ENCODE assay signal across 10 mouse cellular contexts in the genomic region with DNA sequence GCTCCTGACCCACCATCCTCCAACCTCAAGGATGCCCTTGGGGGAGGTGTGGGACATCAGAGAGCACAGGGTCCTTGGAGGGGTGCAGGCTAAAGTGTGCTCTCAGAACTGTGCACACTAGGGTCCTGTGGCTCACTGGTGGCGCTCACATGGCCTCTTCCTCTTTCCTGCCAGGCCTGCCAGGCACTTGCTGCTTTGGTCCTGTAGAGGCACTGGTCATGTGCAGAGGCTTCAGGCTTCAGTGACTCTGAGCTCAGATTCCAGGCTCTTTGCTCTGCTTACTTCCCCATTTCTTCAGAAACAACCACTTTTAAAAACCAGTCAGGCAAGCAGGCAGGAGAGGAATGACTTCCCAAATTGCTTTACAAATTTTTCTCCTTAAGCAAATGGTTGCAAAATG. TPM values are rescaled to one million over a fixed set of nuclear protein-coding genes. Genes with fewer than 3 reads are reported as not detected.
DNase-seq lines count a peak whose midpoint lies in the region; ATAC-seq lines count a peak whose summit lies in the region.
"Had no signal": no experiment of that assay in that cellular context is flagged by ENCODE, and none has a peak within 500 bp of the region (broad histone marks: within the 10 kb centered on the region; RNA-seq: fewer than 3 reads in every experiment).

No protein-coding gene starts in this region.

- H3K4me2 ChIP-seq in forebrain, embryonic 11.5 days (ENCODE audit: low read depth, low read length, severe bottlenecking) = no peak overlapping the region
- H3K4me2 ChIP-seq in forebrain, embryonic 15.5 days (replicated peaks) = no peak overlapping the region
- H3K4me2 ChIP-seq: hindbrain, embryonic 14.5 days had no signal

- no peaks in the 10 kb centered on the region for H3K36me3 ChIP-seq in forebrain, embryonic 11.5 days (ENCODE audit: control insufficient read depth, insufficient read depth, low read length)
- H3K36me3 ChIP-seq in forebrain, embryonic 15.5 days = no peaks in the 10 kb centered on the region
- no peaks in the 10 kb centered on the region for H3K36me3 ChIP-seq in megakaryocyte, embryonic 14.5 days (replicated peaks; ENCODE audit: low read length)

- 79% methylated on average over 1 of the region's 1 CpGs for WGBS in forebrain, embryonic 11.5 days
- WGBS in forebrain, embryonic 15.5 days = 80% methylated on average over 1 of the region's 1 CpGs

- no peak overlapping the region for H3K27ac ChIP-seq in forebrain, embryonic 11.5 days (ENCODE audit: low read depth, low read length)
- no peak overlapping the region for H3K27ac ChIP-seq in forebrain, embryonic 15.5 days (replicated peaks)
- H3K27ac ChIP-seq: hindbrain, embryonic 14.5 days had no signal

- DNase-seq in forebrain, embryonic 11.5 days (ENCODE audit: low spot score) = peak; percentile 37
- peak; percentile 28 to 54 for DNase-seq in kidney, postnatal 4 days
- no peak for DNase-seq in frontal cortex, postnatal 14 days (ENCODE audit: low spot score in 2 of 2)
- DNase-seq in embryo, embryonic 11 days = no peak
- DNase-seq in adrenal gland, postnatal 14 days = no peak
- DNase-seq: cerebellum, adult 9-10 months had no signal

- H3K4me3 ChIP-seq in forebrain, embryonic 11.5 days (ENCODE audit: low read depth, low read length) = no peak overlapping the region
- H3K4me3 ChIP-seq in forebrain, embryonic 15.5 days = no peak overlapping the region
- H3K4me3 ChIP-seq in megakaryocyte, embryonic 14.5 days (replicated peaks) = peak overlapping the region; percentile 43

- H3K4me1 ChIP-seq in forebrain, embryonic 11.5 days (replicated peaks; ENCODE audit: control insufficient read depth, insufficient read depth, low read length) = no peaks in the 10 kb centered on the region
- no peaks in the 10 kb centered on the region for H3K4me1 ChIP-seq in forebrain, embryonic 15.5 days
- H3K4me1 ChIP-seq in megakaryocyte, embryonic 14.5 days = peaks cover 11% of the 10 kb centered on the region

- H3K27me3 ChIP-seq in forebrain, embryonic 11.5 days (ENCODE audit: control insufficient read depth, insufficient read depth, low read length) = no peaks in the 10 kb centered on the region
- H3K27me3 ChIP-seq in forebrain, embryonic 15.5 days = no peaks in the 10 kb centered on the region
- H3K27me3 ChIP-seq in megakaryocyte, embryonic 14.5 days (replicated peaks) = peaks cover 23% of the 10 kb centered on the region

- no peak overlapping the region for H3K9ac ChIP-seq in forebrain, embryonic 11.5 days (ENCODE audit: low read length)
- no peak overlapping the region for H3K9ac ChIP-seq in forebrain, embryonic 15.5 days (replicated peaks)
- H3K9ac ChIP-seq: hindbrain, embryonic 14.5 days had no signal

- no peak for ATAC-seq in forebrain, embryonic 11.5 days (replicated peaks; ENCODE audit: low FRiP score)
- ATAC-seq in forebrain, embryonic 15.5 days (replicated peaks) = no peak
- ATAC-seq in common myeloid progenitor, adult 5-6 weeks (replicated peaks; ENCODE audit: low read depth, poor library complexity, severe bottlenecking) = peak; percentile 100

- H3K9me3 ChIP-seq in forebrain, embryonic 11.5 days (ENCODE audit: control insufficient read depth, low read length) = no peaks in the 10 kb centered on the region
- H3K9me3 ChIP-seq in forebrain, embryonic 15.5 days = no peaks in the 10 kb centered on the region
- no peaks in the 10 kb centered on the region for H3K9me3 ChIP-seq in megakaryocyte, embryonic 14.5 days

RNA-seq across cellular contexts. Expression of gene BC017158, which starts 34.9 kb away (rescaled TPM):
- 23.8 and 24.9 TPM in 2 replicates for polyA plus RNA-seq in forebrain, embryonic 11.5 days (2014; fragmentation: Nextera tagmentation; extraction: Ambion mirVana)
- polyA plus RNA-seq in forebrain, embryonic 15.5 days (2015; fragmentation: Nextera tagmentation; extraction: Ambion mirVana) = 13.1 and 14.2 TPM in 2 replicates
- total RNA-seq in common myeloid progenitor, adult 5-6 weeks (2017) = 20.4 and 30.5 TPM in 2 replicates
- 17.4 and 21.3 TPM in 2 replicates for polyA plus RNA-seq in megakaryocyte, embryonic 14.5 days (2012; ENCODE audit: insufficient read depth, low replicate concordance)
- 25.9 and 26.3 TPM in 2 replicates for total RNA-seq in adrenal gland, postnatal 14 days (2021)

Comparison
In these comparisons a context has a peak if more than half of its experiments do, and no peak if none do; other contexts are left out.
1. DNase-seq: peak in forebrain, embryonic 11.5 days (single experiment) and kidney, postnatal 4 days (2 of 2); none in frontal cortex, postnatal 14 days (0 of 2), embryo, embryonic 11 days (single experiment) and adrenal gland, postnatal 14 days (single experiment).